Mouse (Mus musculus): ENCODE data around the gene Cfap61. TPM values are rescaled to one million over a fixed set of nuclear protein-coding genes. Genes with fewer than 3 reads are reported as not detected.

The Cfap61 gene
- polyA plus RNA-seq, 1 experiment, result 0.23 TPM

GRCm38 (mm10) chr2:146249033-146249432 lies 314.4 kb downstream of the Cfap61 start:
- no peak overlapping the region for H3K4me3 ChIP-seq (ENCODE audit: control insufficient read depth, insufficient read depth, low read length)
- no peaks in the 10 kb centered on the region for H3K27me3 ChIP-seq (ENCODE audit: control insufficient read depth, insufficient read depth, low read length)
- no peaks in the 10 kb centered on the region; the same call in 1 of the 2 replicates for H3K36me3 ChIP-seq (ENCODE audit: control insufficient read depth, insufficient read depth, low read length)
- 97% methylated on average over 7 of the region's 7 CpGs for WGBS
- no peak overlapping the region for H3K27ac ChIP-seq (ENCODE audit: control insufficient read depth, insufficient read depth, low read length)
- H3K4me1 ChIP-seq (replicated peaks; ENCODE audit: control insufficient read depth, insufficient read depth, low read length), result no peaks in the 10 kb centered on the region
- no peak for DNase-seq
- no peak for TF ChIP-seq CTCF (IDR thresholded peaks at IDR 0.05; ENCODE audit: borderline replicate concordance, control insufficient read depth, extremely low read depth, insufficient read depth, low read length, poor library complexity)
- no peak for TF ChIP-seq POLR2A (IDR thresholded peaks at IDR 0.05; ENCODE audit: control insufficient read depth, extremely low read depth, insufficient read depth, low read length, poor library complexity)

DNA sequence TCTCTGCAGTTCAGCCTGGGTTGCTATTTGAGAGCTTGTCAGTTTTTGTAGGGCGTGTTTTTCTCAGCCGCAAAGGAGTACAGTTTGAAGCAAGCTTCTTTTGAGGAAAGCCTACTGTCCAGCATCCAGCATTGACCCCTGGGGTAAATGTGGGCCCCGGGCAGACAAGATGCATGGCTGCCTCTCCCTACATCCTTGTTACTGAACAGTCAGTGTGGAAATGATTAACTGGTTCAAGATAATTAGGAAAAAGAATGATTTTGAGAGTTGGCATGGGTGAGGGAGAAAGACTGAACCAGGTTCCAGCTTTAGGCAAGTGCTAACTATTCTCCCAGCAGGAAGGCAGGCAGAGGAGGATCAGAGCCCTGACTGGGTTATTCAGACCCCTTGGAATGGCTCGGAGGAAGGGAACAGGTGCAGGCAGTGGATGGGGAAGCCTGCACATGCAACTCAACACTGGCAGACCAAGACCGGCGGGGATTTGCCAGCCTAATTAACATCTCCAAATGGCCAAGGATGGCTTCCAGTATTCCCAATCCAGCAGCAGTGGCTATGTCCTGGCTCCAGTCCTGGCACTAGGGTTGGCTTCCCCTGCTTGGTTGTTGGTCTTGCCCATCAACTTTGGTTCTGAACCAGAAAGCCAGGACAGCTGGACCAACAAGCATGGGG lies 315.8 kb downstream of the Cfap61 start:
- TF ChIP-seq CTCF (IDR thresholded peaks at IDR 0.05; ENCODE audit: borderline replicate concordance, control insufficient read depth, extremely low read depth, insufficient read depth, low read length, poor library complexity), result no peak
- no peak for TF ChIP-seq POLR2A (IDR thresholded peaks at IDR 0.05; ENCODE audit: control insufficient read depth, extremely low read depth, insufficient read depth, low read length, poor library complexity)
- no peak overlapping the region for H3K27ac ChIP-seq (ENCODE audit: control insufficient read depth, insufficient read depth, low read length)
- H3K27me3 ChIP-seq (ENCODE audit: control insufficient read depth, insufficient read depth, low read length), result no peaks in the 10 kb centered on the region
- no peak for DNase-seq
- H3K4me3 ChIP-seq (ENCODE audit: control insufficient read depth, insufficient read depth, low read length), result no peak overlapping the region
- no peaks in the 10 kb centered on the region for H3K4me1 ChIP-seq (replicated peaks; ENCODE audit: control insufficient read depth, insufficient read depth, low read length)
- H3K36me3 ChIP-seq (ENCODE audit: control insufficient read depth, insufficient read depth, low read length), result no peaks in the 10 kb centered on the region
- 97% methylated on average over 6 of the region's 6 CpGs for WGBS

- H3K4me3 ChIP-seq (ENCODE audit: control insufficient read depth, insufficient read depth, low read length), result no peak overlapping the region
- DNase-seq, result no peak
- 93% methylated on average over 1 of the region's 1 CpGs for WGBS
Measured at GRCm38 (mm10) chr2:146254387-146254786, 319.8 kb downstream of the Cfap61 start.

DNA sequence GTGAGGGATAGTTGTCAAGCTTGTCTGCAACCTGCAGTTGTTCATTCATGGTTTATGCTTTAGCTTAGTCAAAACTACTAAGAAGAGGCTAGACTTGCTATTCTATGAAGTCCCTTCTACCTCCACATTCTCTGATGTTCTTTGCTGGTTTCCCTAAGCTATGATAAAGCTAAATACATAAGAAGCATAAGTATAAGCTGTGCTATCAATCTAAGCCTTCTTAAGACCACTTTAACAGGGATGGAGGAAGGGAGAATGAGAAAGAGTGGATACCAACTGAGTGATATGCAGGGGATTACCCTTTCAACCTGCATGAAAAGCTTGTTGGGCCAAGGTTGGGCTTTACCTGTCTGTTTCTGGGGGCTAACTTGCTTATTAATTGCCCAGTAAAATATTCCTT lies 321.1 kb downstream of the Cfap61 start:
- Histone ChIP-seq H3K27ac (ENCODE audit: control insufficient read depth, insufficient read depth, low read length) (no peak overlapping the region), H3K36me3 (ENCODE audit: control insufficient read depth, insufficient read depth, low read length) (no peaks in the 10 kb centered on the region), H3K4me1 (replicated peaks; ENCODE audit: control insufficient read depth, insufficient read depth, low read length) (no peaks in the 10 kb centered on the region), H3K4me3 (ENCODE audit: control insufficient read depth, insufficient read depth, low read length) (no peak overlapping the region), H3K27me3 (ENCODE audit: control insufficient read depth, insufficient read depth, low read length) (no peaks in the 10 kb centered on the region)
- no peak for TF ChIP-seq POLR2A (IDR thresholded peaks at IDR 0.05; ENCODE audit: control insufficient read depth, extremely low read depth, insufficient read depth, low read length, poor library complexity)
- TF ChIP-seq CTCF (IDR thresholded peaks at IDR 0.05; ENCODE audit: borderline replicate concordance, control insufficient read depth, extremely low read depth, insufficient read depth, low read length, poor library complexity), result no peak
- DNase-seq, result no peak

More at GRCm38 (mm10) chr2:146254387-146254786, 319.8 kb downstream of the Cfap61 start:
- Histone ChIP-seq H3K4me1 (replicated peaks; ENCODE audit: control insufficient read depth, insufficient read depth, low read length) (no peaks in the 10 kb centered on the region), H3K27me3 (ENCODE audit: control insufficient read depth, insufficient read depth, low read length) (no peaks in the 10 kb centered on the region), H3K36me3 (ENCODE audit: control insufficient read depth, insufficient read depth, low read length) (no peaks in the 10 kb centered on the region), H3K27ac (ENCODE audit: control insufficient read depth, insufficient read depth, low read length) (no peak overlapping the region)
- TF ChIP-seq CTCF (IDR thresholded peaks at IDR 0.05; ENCODE audit: borderline replicate concordance, control insufficient read depth, extremely low read depth, insufficient read depth, low read length, poor library complexity) (no peak), POLR2A (IDR thresholded peaks at IDR 0.05; ENCODE audit: control insufficient read depth, extremely low read depth, insufficient read depth, low read length, poor library complexity) (no peak)

DNA sequence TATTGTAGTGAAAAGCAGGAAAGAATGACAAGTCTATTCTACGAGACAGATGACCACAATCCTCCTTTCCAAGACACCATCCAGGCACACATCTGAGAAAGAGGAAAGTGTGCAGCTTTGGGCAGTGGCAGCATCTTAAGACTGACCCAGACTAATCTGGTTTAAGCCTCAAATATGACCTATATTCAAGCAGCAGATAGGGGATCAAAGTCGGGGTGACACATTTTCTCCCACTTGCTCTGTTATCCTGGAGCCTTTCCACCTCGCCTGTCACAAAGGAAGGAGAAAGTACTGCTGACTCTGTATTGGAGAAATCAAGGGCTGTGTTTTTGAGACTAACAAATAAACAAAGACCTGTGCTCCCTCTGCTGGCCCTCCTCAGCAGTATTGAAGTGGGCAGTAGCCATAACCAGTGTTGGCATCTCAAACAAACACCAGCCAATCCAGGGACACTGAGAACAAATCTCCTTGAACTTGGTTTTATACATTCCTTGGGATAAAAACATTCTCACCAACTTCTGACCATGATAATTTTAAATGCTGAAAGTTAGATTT lies 321.8 kb downstream of the Cfap61 start:
- 84% methylated on average over 3 of the region's 3 CpGs for WGBS

GRCm38 (mm10) chr2:146257037-146257436 lies 322.5 kb downstream of the Cfap61 start:
- Histone ChIP-seq H3K4me3 (ENCODE audit: control insufficient read depth, insufficient read depth, low read length) (no peak overlapping the region), H3K4me1 (replicated peaks; ENCODE audit: control insufficient read depth, insufficient read depth, low read length) (no peaks in the 10 kb centered on the region), H3K27me3 (ENCODE audit: control insufficient read depth, insufficient read depth, low read length) (no peaks in the 10 kb centered on the region), H3K36me3 (ENCODE audit: control insufficient read depth, insufficient read depth, low read length) (no peaks in the 10 kb centered on the region), H3K27ac (ENCODE audit: control insufficient read depth, insufficient read depth, low read length) (no peak overlapping the region)
- DNase-seq, result no peak
- TF ChIP-seq CTCF (IDR thresholded peaks at IDR 0.05; ENCODE audit: borderline replicate concordance, control insufficient read depth, extremely low read depth, insufficient read depth, low read length, poor library complexity) (no peak), POLR2A (IDR thresholded peaks at IDR 0.05; ENCODE audit: control insufficient read depth, extremely low read depth, insufficient read depth, low read length, poor library complexity) (no peak)
- 73% methylated on average over 3 of the region's 3 CpGs for WGBS

More for the DNA sequence above, 321.8 kb downstream of the Cfap61 start:
- TF ChIP-seq CTCF (IDR thresholded peaks at IDR 0.05; ENCODE audit: borderline replicate concordance, control insufficient read depth, extremely low read depth, insufficient read depth, low read length, poor library complexity) (no peak), POLR2A (IDR thresholded peaks at IDR 0.05; ENCODE audit: control insufficient read depth, extremely low read depth, insufficient read depth, low read length, poor library complexity) (no peak)
- DNase-seq, result no peak
- H3K27me3 ChIP-seq (ENCODE audit: control insufficient read depth, insufficient read depth, low read length), result no peaks in the 10 kb centered on the region
- H3K4me3 ChIP-seq (ENCODE audit: control insufficient read depth, insufficient read depth, low read length), result no peak overlapping the region
- H3K4me1 ChIP-seq (replicated peaks; ENCODE audit: control insufficient read depth, insufficient read depth, low read length), result no peaks in the 10 kb centered on the region
- H3K27ac ChIP-seq (ENCODE audit: control insufficient read depth, insufficient read depth, low read length), result no peak overlapping the region
- H3K36me3 ChIP-seq (ENCODE audit: control insufficient read depth, insufficient read depth, low read length), result no peaks in the 10 kb centered on the region
